Mouse (Mus musculus) spleen, adult 2 months (tissue): ENCODE measurements at regions not wholly inside any gene's neighbourhood (a gene's known extent, or its start where the extent isn't known, plus 50 kb on each side); places are given as distances from the start of the nearest gene placed in this dataset.

ENCODE experiments used
- CTCF ChIP-seq: fragments of 200-500 bp; IDR thresholded peaks from 2 replicates; pipeline ENCODE4 v1.5.1; 2011; ENCODE audit warnings: mild to moderate bottlenecking, inconsistent platforms; ENCODE audit not compliant: insufficient read depth, insufficient read length, insufficient replicate concordance; ENCODE audit errors: extremely low read depth
- POLR2A ChIP-seq: fragments of 200-500 bp; IDR thresholded peaks from 2 replicates; pipeline ENCODE4 v1.6.1; 2011; ENCODE audit warnings: low read depth, low read length, inconsistent platforms

DNA sequence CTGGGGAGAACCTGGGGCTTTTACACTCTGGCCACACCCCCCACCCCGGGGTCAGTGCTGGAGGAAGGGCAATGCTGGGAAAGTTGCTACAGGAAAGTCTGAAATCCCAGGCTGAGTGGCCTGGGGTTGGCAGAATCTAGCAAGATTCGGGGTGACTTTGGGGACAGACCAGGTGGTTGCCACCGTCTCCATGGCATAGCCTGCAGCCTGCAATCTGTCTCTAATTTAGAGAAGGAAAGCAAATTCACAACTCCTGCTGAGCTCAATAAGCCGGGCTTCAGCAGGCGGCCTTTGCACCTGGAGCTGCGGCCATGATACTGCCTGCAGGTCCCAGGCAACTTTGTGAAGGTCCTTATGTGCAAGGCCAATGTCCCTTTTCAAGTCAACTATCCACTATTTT is 135.4 kb upstream of the Slc24a5 start:
- TF ChIP-seq POLR2A (no peak), CTCF (no peak)
